Mouse (Mus musculus) layer of hippocampus, postnatal 25 days (tissue): Measurements from ENCODE around the gene Ephb6. TPM values are rescaled to one million over a fixed set of nuclear protein-coding genes. Genes with fewer than 3 reads are reported as not detected.

Source experiments
- total RNA-seq, 2 experiments: library from RNA; stranded (reverse); gene quantifications; 2 replicates each; pipeline ENCODE4 v1.2.3; 2021

Gene Ephb6
- total RNA-seq, 2 experiments from 2014 or later: 67.6 to 67.9 TPM

Other genes starting within 250 kb of the Ephb6 start
- gene Prss3, start 227.8 kb upstream of the Ephb6 start, total RNA-seq: not detected
- gene Gm5771, start 213.1 kb upstream of the Ephb6 start, total RNA-seq: not detected
- not detected for gene Gm10334, start 159.3 kb upstream of the Ephb6 start, total RNA-seq
- not detected for gene Prss1, start 146.6 kb upstream of the Ephb6 start, total RNA-seq
- gene Prss2, start 83.7 kb upstream of the Ephb6 start, total RNA-seq: not detected
- gene Trpv6, start 30.9 kb downstream of the Ephb6 start, total RNA-seq: 1 to 10 TPM in 1 of 2 experiments, under 1 TPM in 1; 0.57 to 1.2 TPM
- not detected for gene Trpv5, start 75.3 kb downstream of the Ephb6 start, total RNA-seq
- gene Llcfc1, start 78.9 kb downstream of the Ephb6 start, total RNA-seq: not detected
- not detected for gene Kel, start 98.9 kb downstream of the Ephb6 start, total RNA-seq
- gene Olfr459, start 169.7 kb downstream of the Ephb6 start, total RNA-seq: not detected
- gene Pip, start 242.1 kb downstream of the Ephb6 start, total RNA-seq: not detected
- gene Sval2, start 247.5 kb downstream of the Ephb6 start, total RNA-seq: not detected